Mouse (Mus musculus) G1E (cell line): ENCODE results near the gene Fez1. TPM values are rescaled to one million over a fixed set of nuclear protein-coding genes. Genes with fewer than 3 reads are reported as not detected.

Source experiments
- ATAC-seq: 2 replicates; pipeline ENCODE4 v1.8.0; 2016; ENCODE audit warnings: mild to moderate bottlenecking; ENCODE audit not compliant: insufficient number of reproducible peaks, poor library complexity, low FRiP score, severe bottlenecking; ENCODE audit errors: extremely low read depth
- DNase-seq: peaks from one replicate; pipeline ENCODE4 v3.0.0; 2012; ENCODE audit warnings: low spot score
- H3K27me3 ChIP-seq: 2 replicates; pipeline ENCODE4 v1.6.1; 2012; ENCODE audit warnings: mild to moderate bottlenecking, low read length, inconsistent platforms; ENCODE audit not compliant: insufficient read depth
- H3K36me3 ChIP-seq: replicated peaks from 2 replicates; pipeline ENCODE3; 2012; ENCODE audit warnings: mild to moderate bottlenecking, inconsistent platforms
- H3K4me1 ChIP-seq: 2 replicates; pipeline ENCODE4 v1.6.1; 2012; ENCODE audit warnings: low read depth, low read length, inconsistent platforms, mixed read lengths; ENCODE audit not compliant: insufficient read depth
- H3K4me3 ChIP-seq: 2 replicates; pipeline ENCODE4 v1.5.1; 2012; ENCODE audit warnings: low read depth, mild to moderate bottlenecking, inconsistent platforms, low read length, moderate library complexity, mixed read lengths
- H3K9me3 ChIP-seq: replicated peaks from 2 replicates; pipeline ENCODE4 v1.6.1; 2012; ENCODE audit warnings: inconsistent platforms
- CTCF ChIP-seq: IDR thresholded peaks from 2 replicates; pipeline ENCODE4 v1.5.1; 2012; ENCODE audit warnings: low read depth, low read length, inconsistent platforms, mixed read lengths
- GATA1 ChIP-seq: IDR thresholded peaks from 2 replicates; pipeline ENCODE4 v1.6.1; 2012; ENCODE audit warnings: borderline replicate concordance, low read length, inconsistent platforms, mixed read lengths
- GATA2 ChIP-seq: IDR thresholded peaks from 2 replicates; pipeline ENCODE4 v1.6.1; 2012; ENCODE audit warnings: low read depth, low read length, inconsistent platforms, borderline replicate concordance
- POLR2AphosphoS5 ChIP-seq: IDR thresholded peaks from 2 replicates; pipeline ENCODE4 v1.6.1; 2012; ENCODE audit warnings: low read depth, low read length, inconsistent platforms; ENCODE audit not compliant: insufficient replicate concordance
- TAL1 ChIP-seq: conservative IDR thresholded peaks from 2 replicates; pipeline ENCODE4 v1.6.1; 2012; ENCODE audit warnings: low read depth, low read length, inconsistent platforms, mixed read lengths
- polyA plus RNA-seq: library from polyadenylated mRNA; stranded (reverse); fragments of >175 nt; gene quantifications from 2 replicates; pipeline ENCODE4 v1.2.3, GENCODE M21; 2012
- total RNA-seq, 2 experiments: library from RNA; stranded (forward) in 1 of 2; stranded (reverse) in 1 of 2; fragments of 200-1000 nt in 1 of 2; fragments of >200 nt in 1 of 2; fragmentation: Nextera tagmentation in 1 of 2; gene quantifications; 2 replicates each; pipeline ENCODE4 v1.2.3; 2014 to 2017

Fez1 gene
- total and polyA plus RNA-seq, 3 experiments, result 0.44 TPM; not detected in 2

GRCm38 (mm10) chr9:36864862-36865813 lies 43.5 kb downstream of the Fez1 start:
- H3K9me3 ChIP-seq, result no peaks in the 10 kb centered on the region
- H3K4me1 ChIP-seq, result no peaks in the 10 kb centered on the region
- no peak for DNase-seq
- peaks cover 4% of the 10 kb centered on the region; the same call in 1 of the 2 replicates for H3K27me3 ChIP-seq
- no peak for TF ChIP-seq GATA2
- no peak for TF ChIP-seq POLR2AphosphoS5
- H3K36me3 ChIP-seq, result no peaks in the 10 kb centered on the region
- H3K4me3 ChIP-seq, result no peak overlapping the region
- no peak for ATAC-seq

GRCm38 (mm10) chr9:36868662-36869061 lies 47.0 kb downstream of the Fez1 start:
- ATAC-seq (no peak), DNase-seq (no peak)
- no peak overlapping the region for H3K4me3 ChIP-seq
- H3K27me3 ChIP-seq, result no peaks in the 10 kb centered on the region
- TF ChIP-seq GATA1, result no peak
- TF ChIP-seq TAL1, result no peak
- TF ChIP-seq POLR2AphosphoS5, result no peak
- no peak for TF ChIP-seq CTCF
- no peak for TF ChIP-seq GATA2
- H3K4me1 ChIP-seq, result no peaks in the 10 kb centered on the region
- no peaks in the 10 kb centered on the region for H3K9me3 ChIP-seq
- H3K36me3 ChIP-seq, result no peaks in the 10 kb centered on the region

DNA sequence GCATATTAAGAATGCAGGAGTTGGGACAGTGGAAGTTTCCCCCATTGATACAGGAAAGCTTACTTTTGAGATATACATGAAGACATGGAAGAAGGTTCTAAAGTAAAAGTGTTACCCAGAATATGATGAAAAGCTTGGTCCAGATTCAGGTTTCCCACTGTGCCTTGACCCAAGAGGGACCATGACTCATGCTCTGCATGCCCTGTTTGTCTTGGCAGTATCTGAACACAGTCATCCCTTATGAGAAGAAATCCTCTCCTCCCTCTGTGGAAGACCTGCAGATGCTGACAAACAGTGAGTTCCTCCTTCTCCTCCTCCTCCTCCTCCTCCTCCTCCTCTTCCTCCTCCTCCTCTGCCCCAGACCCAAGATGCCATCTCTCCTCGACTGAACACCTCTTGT lies 48.6 kb downstream of the Fez1 start:
- Histone ChIP-seq H3K4me3 (no peak overlapping the region), H3K36me3 (no peaks in the 10 kb centered on the region), H3K9me3 (no peaks in the 10 kb centered on the region), H3K4me1 (no peaks in the 10 kb centered on the region), H3K27me3 (no peaks in the 10 kb centered on the region)
- TF ChIP-seq GATA2, result no peak
- TF ChIP-seq POLR2AphosphoS5, result no peak
- TF ChIP-seq GATA1, result no peak
- TF ChIP-seq CTCF, result no peak
- TF ChIP-seq TAL1, result no peak
- no peak for DNase-seq
- no peak for ATAC-seq

DNA sequence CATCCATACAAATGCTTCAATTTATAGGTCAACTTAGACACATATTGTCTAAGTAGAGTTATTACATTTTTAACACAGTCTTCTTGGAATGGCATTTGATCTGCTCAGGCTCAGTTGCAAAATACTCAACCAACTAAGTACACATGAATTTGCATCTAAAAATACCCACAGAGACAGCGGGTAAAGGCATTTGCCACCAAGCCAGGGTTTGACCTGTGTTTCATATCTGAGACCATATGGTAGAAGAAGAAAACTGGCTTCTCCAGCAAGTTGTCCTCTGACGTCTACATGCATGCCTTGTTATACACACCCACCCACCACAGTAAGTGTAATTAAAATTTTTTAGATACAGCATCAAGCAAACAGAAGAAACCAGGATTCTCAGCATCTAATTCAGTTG lies 52.1 kb downstream of the Fez1 start:
- Histone ChIP-seq H3K9me3 (no peaks in the 10 kb centered on the region), H3K4me3 (no peak overlapping the region), H3K4me1 (no peaks in the 10 kb centered on the region), H3K27me3 (no peaks in the 10 kb centered on the region), H3K36me3 (no peaks in the 10 kb centered on the region)
- TF ChIP-seq TAL1 (no peak), POLR2AphosphoS5 (no peak), CTCF (no peak), GATA2 (no peak), GATA1 (no peak)
- DNase-seq, result no peak
- no peak for ATAC-seq

DNA sequence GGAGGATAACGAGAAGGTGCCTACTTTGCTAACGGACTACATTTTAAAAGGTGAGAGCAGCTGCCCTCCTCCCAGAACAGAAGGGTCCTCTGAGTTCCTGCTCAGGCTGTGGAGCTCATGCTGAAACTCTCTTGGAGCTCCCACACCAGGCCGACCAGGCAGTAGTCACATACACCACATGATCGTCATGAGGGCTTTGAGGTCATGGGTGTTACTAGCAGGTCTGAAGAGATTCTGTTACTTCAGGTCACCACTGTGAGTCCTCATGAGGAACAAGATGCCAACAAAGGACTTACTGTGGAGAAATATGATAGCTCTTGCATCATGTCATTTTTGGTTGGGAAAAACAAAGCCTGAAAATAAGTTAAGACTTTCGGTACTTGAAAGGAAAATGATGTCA lies 54.6 kb downstream of the Fez1 start:
- ATAC-seq (no peak), DNase-seq (no peak)
- Histone ChIP-seq H3K4me3 (no peak overlapping the region), H3K9me3 (no peaks in the 10 kb centered on the region), H3K4me1 (no peaks in the 10 kb centered on the region), H3K27me3 (no peaks in the 10 kb centered on the region), H3K36me3 (no peaks in the 10 kb centered on the region)
- TF ChIP-seq POLR2AphosphoS5 (no peak), CTCF (no peak), TAL1 (no peak), GATA2 (no peak), GATA1 (no peak)

DNA sequence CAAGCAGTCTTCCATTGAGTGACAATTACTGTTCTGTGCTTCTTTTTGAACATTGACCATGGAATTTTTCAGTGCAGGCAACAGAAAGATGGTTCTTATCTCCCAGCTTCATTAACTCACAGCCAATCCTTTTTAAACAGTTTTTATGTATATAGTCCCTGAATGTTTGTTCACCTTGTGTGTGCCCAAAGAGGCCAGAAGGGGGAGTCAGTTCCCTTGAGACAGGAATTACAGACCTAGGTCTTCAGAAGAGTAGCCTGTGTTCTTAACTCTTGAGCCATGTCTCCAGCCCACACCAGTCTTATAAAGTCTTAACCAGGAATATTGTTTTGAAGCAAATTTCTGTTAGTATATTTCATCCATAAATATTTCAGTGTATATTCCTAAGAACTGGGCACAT lies 55.1 kb downstream of the Fez1 start:
- no peak overlapping the region for H3K4me3 ChIP-seq
- H3K4me1 ChIP-seq, result no peaks in the 10 kb centered on the region
- H3K36me3 ChIP-seq, result no peaks in the 10 kb centered on the region
- TF ChIP-seq CTCF, result no peak
- no peak for TF ChIP-seq GATA1
- TF ChIP-seq POLR2AphosphoS5, result no peak
- no peak for TF ChIP-seq TAL1
- no peak for TF ChIP-seq GATA2
- ATAC-seq (no peak), DNase-seq (no peak)
- no peaks in the 10 kb centered on the region for H3K9me3 ChIP-seq
- no peaks in the 10 kb centered on the region for H3K27me3 ChIP-seq
